Mouse (Mus musculus): ENCODE results near the gene Brsk2.

DNA sequence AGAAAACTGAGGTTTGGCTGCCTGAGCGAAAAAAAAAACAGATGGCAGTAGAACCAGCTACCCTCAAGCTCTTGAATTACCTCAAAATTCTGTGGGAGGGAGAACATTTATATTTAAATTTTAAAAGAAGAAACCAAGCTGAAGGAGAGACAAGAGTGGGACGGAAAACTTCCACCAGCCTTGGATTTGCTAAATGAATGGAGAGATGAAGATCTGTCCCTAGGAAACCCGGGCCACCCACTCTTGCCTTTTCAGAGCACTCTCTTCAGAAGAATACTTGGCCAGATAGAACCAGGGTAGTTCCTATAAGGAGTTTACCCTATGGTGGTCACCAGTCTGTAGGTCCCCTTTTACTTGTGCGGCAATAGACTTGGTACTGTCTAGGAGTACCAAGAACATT lies 46.8 kb upstream of the Brsk2 start:
- TF ChIP-seq GATA1 (IDR thresholded peaks at IDR 0.05; ENCODE audit: borderline replicate concordance, low read length) (no peak), FLI1 (IDR thresholded peaks at IDR 0.05; ENCODE audit: low read length) (no peak)
